In the genomic region with DNA sequence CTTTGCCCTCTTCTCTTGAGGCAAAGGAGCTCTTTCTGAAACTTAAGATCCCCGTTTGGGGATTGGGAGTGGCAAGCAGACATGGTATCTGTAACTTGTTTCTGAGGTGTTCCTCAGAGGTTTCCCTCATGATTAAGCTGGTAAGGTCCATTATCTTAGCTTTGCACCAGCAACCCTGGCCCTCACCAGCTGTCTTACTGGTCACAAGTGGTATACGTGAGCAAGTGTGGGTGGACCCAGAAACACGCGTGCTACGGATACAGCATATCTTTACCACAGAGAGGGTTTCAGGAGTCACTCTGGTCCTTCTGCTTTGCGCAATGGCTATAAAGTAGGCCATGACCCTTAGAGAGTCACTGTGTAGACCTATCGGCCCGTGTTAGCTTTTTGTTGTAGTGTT, we compare ENCODE assay signal across 25 mouse cellular contexts.
DNase-seq lines count a peak whose midpoint lies in the region; ATAC-seq and TF ChIP-seq lines count a peak whose summit lies in the region.
"Had no signal": no experiment of that assay in that cellular context is flagged by ENCODE, and none has a peak within 500 bp of the region (broad histone marks: within the 10 kb centered on the region; RNA-seq: fewer than 3 reads in every experiment).

No protein-coding gene starts in this region.

- peaks cover 39% of the 10 kb centered on the region for H3K4me1 ChIP-seq in intestine, embryonic 14.5 days (replicated peaks; ENCODE audit: control insufficient read depth, insufficient read depth, low read length)
- peaks cover 4% of the 10 kb centered on the region; the same call in 1 of the 2 replicates for H3K4me1 ChIP-seq in intestine, postnatal 0 days (replicated peaks; ENCODE audit: control insufficient read depth, insufficient read depth, low read length)
- H3K4me1 ChIP-seq in testis, adult 2 months (ENCODE audit: control insufficient read depth, insufficient read depth, low read length): no peaks in the 10 kb centered on the region
- H3K4me1 ChIP-seq in stomach, embryonic 15.5 days: peaks cover 7% of the 10 kb centered on the region; the same call in 1 of the 2 replicates
- no peaks in the 10 kb centered on the region for H3K4me1 ChIP-seq in midbrain, postnatal 0 days (ENCODE audit: insufficient read depth, low read length)
- H3K4me1 ChIP-seq: forebrain, embryonic 12.5 days; hindbrain, embryonic 12.5 days had no signal

- H3K9me3 ChIP-seq in intestine, embryonic 14.5 days (ENCODE audit: control insufficient read depth, low read length): no peaks in the 10 kb centered on the region
- H3K9me3 ChIP-seq in intestine, postnatal 0 days (ENCODE audit: control insufficient read depth): no peaks in the 10 kb centered on the region
- no peaks in the 10 kb centered on the region for H3K9me3 ChIP-seq in stomach, embryonic 15.5 days
- no peaks in the 10 kb centered on the region for H3K9me3 ChIP-seq in midbrain, postnatal 0 days (ENCODE audit: low read length)
- H3K9me3 ChIP-seq: embryonic facial prominence, embryonic 12.5 days; forebrain, embryonic 12.5 days; G1E; heart, embryonic 10.5 days; hindbrain, embryonic 12.5 days had no signal

- ATAC-seq in intestine, embryonic 14.5 days (replicated peaks; ENCODE audit: low FRiP score, low TSS enrichment, low read depth): no peak
- ATAC-seq in intestine, postnatal 0 days: no peak
- ATAC-seq in stomach, embryonic 15.5 days (ENCODE audit: insufficient read depth, low FRiP score, low read depth): no peak
- no peak for ATAC-seq in midbrain, postnatal 0 days (ENCODE audit: low FRiP score)
- ATAC-seq: CD4-positive, CD25-positive, alpha-beta regulatory T cell, adult 4 months; forebrain, postnatal 0 days had no signal

- 94% methylated on average over 8 of the region's 8 CpGs for WGBS in intestine, embryonic 14.5 days
- WGBS in intestine, postnatal 0 days: 86% methylated on average over 8 of the region's 8 CpGs
- WGBS in stomach, embryonic 15.5 days: 90% methylated on average over 8 of the region's 8 CpGs
- WGBS in midbrain, postnatal 0 days: 96% methylated on average over 8 of the region's 8 CpGs

- TF ChIP-seq POLR2A in testis, adult 2 months (IDR thresholded peaks at IDR 0.05; ENCODE audit: control insufficient read depth, low read depth, low read length): no peak

- H3K27ac ChIP-seq in intestine, embryonic 14.5 days (ENCODE audit: low read depth): peak overlapping the region; percentile 79
- no peak overlapping the region for H3K27ac ChIP-seq in intestine, postnatal 0 days (ENCODE audit: low read depth, low read length)
- H3K27ac ChIP-seq in testis, adult 2 months (ENCODE audit: control insufficient read depth, insufficient read depth, low read depth, low read length): 0 out of 2 replicates have a peak overlapping the region, but pooled peaks have one; percentile 16
- peak overlapping the region; percentile 76; the same call in 1 of the 2 replicates for H3K27ac ChIP-seq in stomach, embryonic 15.5 days
- no peak overlapping the region for H3K27ac ChIP-seq in midbrain, postnatal 0 days (ENCODE audit: low read depth, low read length)
- H3K27ac ChIP-seq: embryonic facial prominence, embryonic 12.5 days; forebrain, embryonic 12.5 days; heart, embryonic 10.5 days; hindbrain, embryonic 12.5 days had no signal

- no peak overlapping the region for H3K4me2 ChIP-seq in intestine, embryonic 14.5 days (ENCODE audit: low read length)
- H3K4me2 ChIP-seq in intestine, postnatal 0 days (replicated peaks; ENCODE audit: low read depth): no peak overlapping the region
- H3K4me2 ChIP-seq in stomach, embryonic 15.5 days: no peak overlapping the region
- H3K4me2 ChIP-seq in midbrain, postnatal 0 days (ENCODE audit: low read depth, low read length, poor library complexity, severe bottlenecking): no peak overlapping the region
- H3K4me2 ChIP-seq: embryonic facial prominence, embryonic 12.5 days; forebrain, embryonic 12.5 days; hindbrain, embryonic 12.5 days had no signal

- no peak for TF ChIP-seq CTCF in intestine, postnatal 0 days (IDR thresholded peaks at IDR 0.05; ENCODE audit: low read depth)
- TF ChIP-seq CTCF in testis, adult 2 months (IDR thresholded peaks at IDR 0.05; ENCODE audit: control insufficient read depth, insufficient read depth, insufficient replicate concordance, low read depth, low read length): no peak
- TF ChIP-seq CTCF in midbrain, postnatal 0 days (IDR thresholded peaks at IDR 0.05): no peak

- no peak overlapping the region for H3K9ac ChIP-seq in intestine, embryonic 14.5 days (ENCODE audit: low read length)
- no peak overlapping the region for H3K9ac ChIP-seq in intestine, postnatal 0 days (ENCODE audit: low read depth, low read length)
- H3K9ac ChIP-seq in stomach, embryonic 15.5 days: no peak overlapping the region
- H3K9ac ChIP-seq in midbrain, postnatal 0 days (replicated peaks; ENCODE audit: low read length, poor library complexity, severe bottlenecking): no peak overlapping the region
- H3K9ac ChIP-seq: embryonic facial prominence, embryonic 12.5 days; forebrain, embryonic 12.5 days; forebrain, postnatal 0 days; hindbrain, embryonic 12.5 days had no signal

- H3K4me3 ChIP-seq in intestine, embryonic 14.5 days (ENCODE audit: low read depth, low read length): no peak overlapping the region
- H3K4me3 ChIP-seq in intestine, postnatal 0 days (ENCODE audit: low read depth, low read length): no peak overlapping the region
- H3K4me3 ChIP-seq in testis, adult 2 months (ENCODE audit: control insufficient read depth, low read depth, low read length): no peak overlapping the region
- no peak overlapping the region for H3K4me3 ChIP-seq in stomach, embryonic 15.5 days (replicated peaks)
- H3K4me3 ChIP-seq in midbrain, postnatal 0 days (ENCODE audit: low read depth, low read length): no peak overlapping the region
- H3K4me3 ChIP-seq: embryonic facial prominence, embryonic 12.5 days; forebrain, embryonic 12.5 days; gastrocnemius, adult 2 months; heart, embryonic 10.5 days; hindbrain, embryonic 12.5 days had no signal

- no peaks in the 10 kb centered on the region for H3K36me3 ChIP-seq in intestine, embryonic 14.5 days (ENCODE audit: control insufficient read depth, insufficient read depth, low read length)
- no peaks in the 10 kb centered on the region for H3K36me3 ChIP-seq in intestine, postnatal 0 days (ENCODE audit: control insufficient read depth, insufficient read depth)
- no peaks in the 10 kb centered on the region for H3K36me3 ChIP-seq in testis, adult 2 months (ENCODE audit: control insufficient read depth, insufficient read depth, low read length)
- no peaks in the 10 kb centered on the region for H3K36me3 ChIP-seq in stomach, embryonic 15.5 days
- H3K36me3 ChIP-seq in midbrain, postnatal 0 days (ENCODE audit: insufficient read depth, low read length): no peaks in the 10 kb centered on the region
- H3K36me3 ChIP-seq: embryonic facial prominence, embryonic 12.5 days; forebrain, embryonic 12.5 days; G1E; heart, embryonic 10.5 days; hindbrain, embryonic 12.5 days had no signal

- no peaks in the 10 kb centered on the region for H3K27me3 ChIP-seq in intestine, embryonic 14.5 days (replicated peaks; ENCODE audit: control insufficient read depth, insufficient read depth, low read length)
- no peaks in the 10 kb centered on the region for H3K27me3 ChIP-seq in intestine, postnatal 0 days (replicated peaks; ENCODE audit: control insufficient read depth, insufficient read depth, low read length)
- no peaks in the 10 kb centered on the region for H3K27me3 ChIP-seq in testis, adult 2 months (ENCODE audit: control insufficient read depth, insufficient read depth, low read length)
- no peaks in the 10 kb centered on the region for H3K27me3 ChIP-seq in stomach, embryonic 15.5 days (replicated peaks)
- H3K27me3 ChIP-seq in midbrain, postnatal 0 days (ENCODE audit: insufficient read depth, low read length): no peaks in the 10 kb centered on the region
- H3K27me3 ChIP-seq: embryonic facial prominence, embryonic 12.5 days; forebrain, embryonic 12.5 days; hindbrain, embryonic 12.5 days had no signal

- no peak for DNase-seq in intestine, embryonic 14.5 days (ENCODE audit: low spot score)
- DNase-seq in testis, postnatal 14 days (ENCODE audit: low spot score): no peak
- DNase-seq in yolk sac, embryonic 10.5 days (ENCODE audit: low spot score): no peak
- no peak for DNase-seq in midbrain, postnatal 0 days (ENCODE audit: low spot score)
- DNase-seq: adrenal gland, adult 8-10 months; adrenal gland, postnatal 36 days; B cell, adult 2 months; cerebellum, adult 11 months; cerebellum, adult 8-10 months; cerebellum, postnatal 25 days; forebrain, postnatal 0 days; gastrocnemius, adult 2 months; gastrocnemius, postnatal 25 days; heart, adult 18-20 months; heart, postnatal 10 days; heart, postnatal 4 days had no signal

Comparison
In these comparisons a context has a peak if more than half of its experiments do, and no peak if none do; other contexts are left out.
1. H3K27ac ChIP-seq: peak in intestine, embryonic 14.5 days (single experiment), testis, adult 2 months (single experiment) and stomach, embryonic 15.5 days (single experiment); none in intestine, postnatal 0 days (single experiment) and midbrain, postnatal 0 days (single experiment).